13 mouse cellular contexts compared by ENCODE assay signal in genomic region chr10:90562906-90563305, GRCm38 (mm10).
DNase-seq lines count a peak whose midpoint lies in the region.
"Had no signal": no experiment of that assay in that cellular context is flagged by ENCODE, and none has a peak within 500 bp of the region (broad histone marks: within the 10 kb centered on the region; RNA-seq: fewer than 3 reads in every experiment).

No protein-coding gene starts in this region.

- WGBS in limb, embryonic 10.5 days: 70% methylated on average over 7 of the region's 7 CpGs

- DNase-seq in kidney, adult 9 months: peak; percentile 22
- no peak for DNase-seq in kidney, postnatal 14 days
- DNase-seq in adrenal gland, adult 8-10 months: peak; percentile 49
- peak; percentile 74 for DNase-seq in adrenal gland, postnatal 14 days
- DNase-seq in limb, embryonic 10.5 days (ENCODE audit: low spot score): no peak
- DNase-seq in cerebellum, adult 8-10 months: no peak
- DNase-seq in thymus, postnatal 14 days: no peak
- DNase-seq: kidney, postnatal 10 days; layer of hippocampus, adult 9-11 months; right cerebral cortex, adult 18-20 months; thymus, postnatal 25 days had no signal

- peak overlapping the region; percentile 30; the same call in 1 of the 2 replicates for H3K27ac ChIP-seq in limb, embryonic 10.5 days
- H3K27ac ChIP-seq: hindbrain, embryonic 10.5 days; liver, embryonic 14.5 days had no signal

- no peaks in the 10 kb centered on the region for H3K27me3 ChIP-seq in limb, embryonic 10.5 days (ENCODE audit: low read depth, poor library complexity, severe bottlenecking)

- no peaks in the 10 kb centered on the region for H3K36me3 ChIP-seq in limb, embryonic 10.5 days
- H3K36me3 ChIP-seq: hindbrain, embryonic 10.5 days had no signal

- no peaks in the 10 kb centered on the region for H3K9me3 ChIP-seq in limb, embryonic 10.5 days (replicated peaks)
- H3K9me3 ChIP-seq: hindbrain, embryonic 10.5 days had no signal

- H3K4me3 ChIP-seq in limb, embryonic 10.5 days: no peak overlapping the region
- H3K4me3 ChIP-seq: hindbrain, embryonic 10.5 days had no signal

- H3K4me1 ChIP-seq in limb, embryonic 10.5 days: no peaks in the 10 kb centered on the region; the same call in 1 of the 2 replicates
- H3K4me1 ChIP-seq: hindbrain, embryonic 10.5 days had no signal

Comparison
In these comparisons a context has a peak if more than half of its experiments do, and no peak if none do; other contexts are left out.
1. DNase-seq: peak in kidney, adult 9 months (single experiment), adrenal gland, adult 8-10 months (single experiment) and adrenal gland, postnatal 14 days (single experiment); none in kidney, postnatal 14 days (single experiment), limb, embryonic 10.5 days (single experiment), cerebellum, adult 8-10 months (single experiment) and thymus, postnatal 14 days (single experiment).